Mouse (Mus musculus) thymus, adult 2 months (tissue): ENCODE measurements at regions not wholly inside any gene's neighbourhood (a gene's known extent, or its start where the extent isn't known, plus 50 kb on each side); places are given as distances from the start of the nearest gene placed in this dataset.

ENCODE experiments used
- CTCF ChIP-seq: fragments of 200-500 bp; IDR thresholded peaks from 2 replicates; pipeline ENCODE4 v1.5.1; 2012; ENCODE audit warnings: mild to moderate bottlenecking, control low read depth, low read length, moderate library complexity, borderline replicate concordance; ENCODE audit not compliant: control insufficient read depth, poor library complexity, insufficient read depth; ENCODE audit errors: extremely low read depth
- POLR2A ChIP-seq: fragments of 200-500 bp; IDR thresholded peaks from 2 replicates; pipeline ENCODE4 v1.6.1; 2012; ENCODE audit warnings: mild to moderate bottlenecking, low read length, control low read depth, moderate library complexity; ENCODE audit not compliant: control insufficient read depth, poor library complexity, insufficient read depth; ENCODE audit errors: extremely low read depth

DNA sequence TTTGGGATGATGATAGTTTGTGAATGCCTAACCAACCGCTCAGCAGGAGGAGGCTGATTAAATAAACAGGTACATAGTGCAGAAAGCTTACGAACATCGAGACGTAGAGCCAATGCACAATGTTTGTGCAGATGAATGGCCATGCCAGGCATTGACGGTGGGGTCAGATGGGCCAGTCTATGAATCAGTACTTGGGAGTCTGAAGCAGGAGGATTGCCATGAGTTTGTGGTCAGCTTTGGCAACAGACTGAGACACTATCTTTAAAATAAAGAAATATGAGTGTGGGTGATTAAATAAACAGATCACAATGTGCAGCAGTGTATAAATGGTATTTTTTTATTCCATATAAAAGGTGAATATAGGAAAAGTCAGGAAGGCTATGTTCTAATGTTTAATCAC is 90.4 kb upstream of the Zfp366 start:
- TF ChIP-seq CTCF (no peak), POLR2A (no peak)
